Mouse (Mus musculus) heart, embryonic 13.5 days (tissue): ENCODE measurements around the gene B3gnt4. TPM values are rescaled to one million over a fixed set of nuclear protein-coding genes. Genes with fewer than 3 reads are reported as not detected.

Experiments
- ATAC-seq: fragments of 200-750 bp; cut with Nextera tagmentation; 2 replicates; pipeline ENCODE4 v1.8.0; 2017; ENCODE audit warnings: moderate TSS enrichment; ENCODE audit not compliant: insufficient number of reproducible peaks, low FRiP score, low TSS enrichment; ENCODE audit errors: extremely low read depth
- H3K27ac ChIP-seq: fragments of 300-500 bp; sonication (generic); replicated peaks from 2 replicates; pipeline ENCODE4 v1.5.1; 2015; ENCODE audit warnings: moderate library complexity, mild to moderate bottlenecking, inconsistent platforms
- H3K27me3 ChIP-seq: fragments of 300-500 bp; sonication (generic); replicated peaks from 2 replicates; pipeline ENCODE4 v1.6.1; 2015; ENCODE audit warnings: mild to moderate bottlenecking, inconsistent platforms
- H3K36me3 ChIP-seq: fragments of 300-500 bp; sonication (generic); 2 replicates; pipeline ENCODE4 v1.6.1; 2015; ENCODE audit warnings: mild to moderate bottlenecking, inconsistent platforms
- H3K4me1 ChIP-seq: fragments of 300-500 bp; sonication (generic); 2 replicates; pipeline ENCODE4 v1.6.1; 2015; ENCODE audit warnings: inconsistent platforms
- H3K4me2 ChIP-seq: fragments of 300-500 bp; sonication (generic); 2 replicates; pipeline ENCODE4 v1.6.1; 2015; ENCODE audit warnings: inconsistent platforms, mild to moderate bottlenecking, moderate library complexity
- H3K4me3 ChIP-seq: fragments of 300-500 bp; sonication (generic); 2 replicates; pipeline ENCODE4 v1.5.1; 2015; ENCODE audit warnings: moderate library complexity, mild to moderate bottlenecking, inconsistent platforms
- H3K9ac ChIP-seq: fragments of 300-500 bp; sonication (generic); 2 replicates; pipeline ENCODE4 v1.6.1; 2015; ENCODE audit warnings: inconsistent platforms, mild to moderate bottlenecking, moderate library complexity
- H3K9me3 ChIP-seq: fragments of 300-500 bp; sonication (generic); 2 replicates; pipeline ENCODE4 v1.6.1; 2016; ENCODE audit warnings: inconsistent platforms
- WGBS: fragments of 180-500 bp; shearing (Covaris S2); methylation state at CpG from one replicate; pipeline ENCODE4 v1.1.7; 2015; ENCODE audit warnings: mixed read lengths; 5-methylcytosine and 5-hydroxymethylcytosine counted together
- polyA plus RNA-seq: library from polyadenylated mRNA; unstranded; fragments of >200 nt; fragmentation: Nextera tagmentation; extraction: Ambion mirVana; gene quantifications from 2 replicates; pipeline ENCODE4 v1.2.1, GENCODE M21; 2015

Gene B3gnt4
- polyA plus RNA-seq, result 0.20 and 0.35 TPM in 2 replicates

DNA sequence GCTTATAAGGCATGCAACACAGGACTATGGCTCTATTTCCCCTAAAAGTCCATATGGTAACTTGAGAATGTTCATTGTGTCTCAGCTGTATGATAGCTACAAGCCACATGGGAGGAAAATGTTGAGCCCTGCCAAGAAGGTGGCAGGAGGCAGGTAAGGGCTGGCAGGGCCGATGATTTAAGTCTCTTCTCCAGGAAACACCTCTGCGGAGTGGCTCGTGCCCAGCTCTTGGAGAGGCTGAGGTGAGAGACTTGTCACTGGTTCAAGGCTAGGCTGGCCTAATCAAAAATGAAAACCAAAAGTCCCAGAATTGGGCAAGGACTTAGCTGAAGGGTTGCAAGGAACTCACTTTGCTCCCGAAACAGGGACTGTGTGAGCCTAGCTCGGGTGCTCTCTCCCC is at the start of gene B3gnt4:
TSS of gene B3gnt4 (plus strand) at position 301 of the 400 bp plus-strand sequence.
- no peak within 1 kb of the TSS for H3K4me3 ChIP-seq
- H3K4me1 ChIP-seq, result peaks cover 11% of the 10 kb centered on the region
- ATAC-seq, result no peak
- H3K36me3 ChIP-seq, result peaks cover 31% of the 10 kb centered on the region
- WGBS, result 77% methylated on average over 5 of the region's 5 CpGs
- no peak within 1 kb of the TSS for H3K27ac ChIP-seq
- H3K9ac ChIP-seq, result no peak within 1 kb of the TSS
- H3K4me2 ChIP-seq, result no peak within 1 kb of the TSS
- H3K27me3 ChIP-seq, result peaks cover 44% of the 10 kb centered on the region
- H3K9me3 ChIP-seq, result no peaks in the 10 kb centered on the region

DNA sequence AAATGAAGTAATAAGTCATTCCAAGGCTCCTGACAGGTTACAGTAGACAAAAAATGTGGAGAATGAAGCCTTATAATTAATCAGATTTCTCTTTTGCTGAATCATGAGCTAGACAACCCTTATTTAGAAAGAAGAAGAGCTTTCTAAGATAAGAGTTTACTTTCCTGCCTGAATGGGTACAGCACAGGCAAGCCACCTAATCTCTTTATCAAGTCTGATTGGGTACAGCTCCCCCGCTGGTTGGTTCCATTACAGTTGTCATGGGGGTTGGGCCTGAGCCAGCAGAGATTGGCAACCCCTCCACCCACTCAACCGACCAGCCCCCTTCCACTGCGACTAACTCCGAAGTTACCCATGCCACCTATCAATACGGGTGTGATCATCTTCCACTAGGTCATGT is 48.8 kb upstream of the B3gnt4 start:
- ATAC-seq, result no peak
- 28% methylated on average over 5 of the region's 5 CpGs for WGBS
- Histone ChIP-seq H3K27me3 (no peaks in the 10 kb centered on the region), H3K4me2 (no peak overlapping the region), H3K9me3 (no peaks in the 10 kb centered on the region), H3K4me3 (no peak overlapping the region), H3K9ac (no peak overlapping the region), H3K36me3 (peaks cover 20% of the 10 kb centered on the region), H3K27ac (no peak overlapping the region), H3K4me1 (no peaks in the 10 kb centered on the region)

DNA sequence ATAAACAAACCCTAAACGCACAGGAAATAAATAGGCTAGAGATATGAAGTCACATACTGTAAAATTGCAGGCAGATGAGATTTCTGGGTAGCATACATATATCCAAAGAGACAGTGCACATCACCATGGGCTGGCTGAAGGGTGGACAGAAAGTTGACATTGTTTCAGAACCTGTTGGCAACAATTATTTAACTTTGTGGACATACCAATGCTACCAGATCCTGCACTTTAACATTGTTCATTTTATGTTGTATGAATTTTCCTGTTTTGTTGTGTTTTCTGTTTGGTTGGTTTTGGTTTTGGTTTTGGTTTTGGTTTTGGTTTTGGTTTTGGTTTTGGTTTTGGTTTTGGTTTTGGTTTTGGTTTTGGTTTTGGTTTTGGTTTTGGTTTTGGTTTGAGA is 45.6 kb upstream of the B3gnt4 start:
- 83% methylated on average over 1 of the region's 1 CpGs for WGBS
- Histone ChIP-seq H3K4me1 (no peaks in the 10 kb centered on the region), H3K4me2 (no peak overlapping the region), H3K27ac (no peak overlapping the region), H3K9me3 (no peaks in the 10 kb centered on the region), H3K27me3 (no peaks in the 10 kb centered on the region), H3K9ac (no peak overlapping the region), H3K36me3 (peaks cover 3% of the 10 kb centered on the region; the same call in 1 of the 2 replicates), H3K4me3 (no peak overlapping the region)
- ATAC-seq, result no peak

- no peaks in the 10 kb centered on the region for H3K36me3 ChIP-seq
- peak overlapping the region; percentile 29; the same call in 1 of the 2 replicates for H3K27ac ChIP-seq
- peak overlapping the region; percentile 59 for H3K9ac ChIP-seq
- WGBS, result 9% methylated on average over 10 of the region's 10 CpGs
- ATAC-seq, result no peak
- H3K4me2 ChIP-seq, result peak overlapping the region; percentile 62
- H3K4me3 ChIP-seq, result peak overlapping the region; percentile 27
- H3K27me3 ChIP-seq, result no peaks in the 10 kb centered on the region
- H3K4me1 ChIP-seq, result peaks cover 17% of the 10 kb centered on the region
- H3K9me3 ChIP-seq, result no peaks in the 10 kb centered on the region
Measured at GRCm38 (mm10) chr5:123470784-123471400, 39.4 kb upstream of the B3gnt4 start.

DNA sequence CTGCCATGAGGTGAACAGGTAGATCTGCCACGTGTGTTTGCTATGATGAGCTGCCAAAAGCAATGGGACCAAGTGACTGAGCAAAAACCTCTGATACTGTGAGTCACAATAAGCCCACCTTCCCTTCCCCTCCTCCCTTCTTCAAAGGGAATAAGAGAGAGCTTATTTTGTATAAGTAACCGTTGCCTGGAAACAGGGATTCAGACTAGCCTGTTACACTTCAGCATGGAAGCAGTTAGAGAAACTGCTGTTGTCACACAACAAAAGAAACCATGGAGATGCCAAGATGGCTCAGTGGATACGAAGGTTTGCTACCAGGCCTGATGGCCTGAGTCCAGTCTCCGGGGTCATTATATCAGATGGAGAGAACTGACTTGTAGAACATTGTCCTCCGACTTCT is 36.4 kb upstream of the B3gnt4 start:
- Histone ChIP-seq H3K4me1 (peaks cover 17% of the 10 kb centered on the region), H3K9ac (no peak overlapping the region), H3K27ac (no peak overlapping the region), H3K4me2 (no peak overlapping the region), H3K4me3 (no peak overlapping the region), H3K9me3 (no peaks in the 10 kb centered on the region), H3K36me3 (no peaks in the 10 kb centered on the region), H3K27me3 (no peaks in the 10 kb centered on the region)
- WGBS, result 76% methylated on average over 5 of the region's 5 CpGs
- ATAC-seq, result no peak

- 68% methylated on average over 11 of the region's 11 CpGs for WGBS
- no peak for ATAC-seq
Measured at GRCm38 (mm10) chr5:123487659-123488395, 22.4 kb upstream of the B3gnt4 start.

GRCm38 (mm10) chr5:123489112-123489785 is 21.0 kb upstream of the B3gnt4 start, which contains the start of the genes Lrrc43 and Il31:
Gene Lrrc43 (plus strand): TSS chr5:123489305.
Gene Il31 (minus strand): TSS chr5:123489489.
- H3K4me3 ChIP-seq, result peak within 1 kb of the TSS; percentile 39
- peak within 1 kb of the TSS; percentile 70 for H3K9ac ChIP-seq
- 11% methylated on average over 25 of the region's 25 CpGs for WGBS
- ATAC-seq, result peak; percentile 25; the same call in 1 of the 2 replicates
- peaks cover 11% of the 10 kb centered on the region for H3K4me1 ChIP-seq
- H3K9me3 ChIP-seq, result no peaks in the 10 kb centered on the region
- H3K36me3 ChIP-seq, result no peaks in the 10 kb centered on the region
- H3K4me2 ChIP-seq, result peak within 1 kb of the TSS; percentile 66
- peaks cover 12% of the 10 kb centered on the region for H3K27me3 ChIP-seq
- H3K27ac ChIP-seq, result no peak within 1 kb of the TSS

More at GRCm38 (mm10) chr5:123487659-123488395, 22.4 kb upstream of the B3gnt4 start:
- H3K4me3 ChIP-seq, result no peak overlapping the region
- peaks cover 11% of the 10 kb centered on the region for H3K4me1 ChIP-seq
- no peaks in the 10 kb centered on the region for H3K36me3 ChIP-seq
- no peak overlapping the region for H3K9ac ChIP-seq
- H3K27ac ChIP-seq, result no peak overlapping the region
- peaks cover 12% of the 10 kb centered on the region for H3K27me3 ChIP-seq
- H3K4me2 ChIP-seq, result no peak overlapping the region
- H3K9me3 ChIP-seq, result no peaks in the 10 kb centered on the region

- Histone ChIP-seq H3K4me1 (peaks cover 11% of the 10 kb centered on the region), H3K36me3 (no peaks in the 10 kb centered on the region), H3K9me3 (no peaks in the 10 kb centered on the region), H3K4me2 (no peak overlapping the region), H3K4me3 (no peak overlapping the region), H3K27me3 (peaks cover 12% of the 10 kb centered on the region), H3K9ac (no peak overlapping the region), H3K27ac (no peak overlapping the region)
- WGBS, result 53% methylated on average over 9 of the region's 9 CpGs
- no peak for ATAC-seq
Measured at GRCm38 (mm10) chr5:123489935-123490334, 20.3 kb upstream of the B3gnt4 start.

DNA sequence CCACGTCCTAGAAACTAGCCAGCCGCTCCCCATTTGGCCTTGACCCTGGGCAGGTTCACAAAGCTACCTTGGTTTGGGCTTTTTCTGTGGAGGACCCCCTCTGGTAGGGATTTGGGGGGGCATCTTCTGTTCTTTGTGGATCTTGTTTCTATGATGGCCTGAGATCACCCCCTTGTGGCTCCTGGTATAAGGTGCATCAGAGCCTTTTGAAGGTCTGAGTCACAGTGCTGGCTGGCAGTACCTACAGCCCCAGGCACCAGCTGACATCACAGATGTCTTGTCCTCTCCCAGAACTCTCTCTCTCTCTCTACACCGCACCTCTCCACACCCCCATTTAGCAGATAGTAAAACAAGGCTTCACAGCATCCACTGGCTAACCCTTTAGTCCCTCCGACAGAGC is 10.5 kb upstream of the B3gnt4 start:
- H3K4me3 ChIP-seq, result no peak overlapping the region
- H3K27ac ChIP-seq, result no peak overlapping the region
- no peak overlapping the region for H3K4me2 ChIP-seq
- no peaks in the 10 kb centered on the region for H3K9me3 ChIP-seq
- H3K36me3 ChIP-seq, result no peaks in the 10 kb centered on the region
- peaks cover 33% of the 10 kb centered on the region for H3K27me3 ChIP-seq
- WGBS, result 40% methylated on average over 4 of the region's 4 CpGs
- H3K9ac ChIP-seq, result no peak overlapping the region
- peaks cover 19% of the 10 kb centered on the region for H3K4me1 ChIP-seq
- ATAC-seq, result no peak

DNA sequence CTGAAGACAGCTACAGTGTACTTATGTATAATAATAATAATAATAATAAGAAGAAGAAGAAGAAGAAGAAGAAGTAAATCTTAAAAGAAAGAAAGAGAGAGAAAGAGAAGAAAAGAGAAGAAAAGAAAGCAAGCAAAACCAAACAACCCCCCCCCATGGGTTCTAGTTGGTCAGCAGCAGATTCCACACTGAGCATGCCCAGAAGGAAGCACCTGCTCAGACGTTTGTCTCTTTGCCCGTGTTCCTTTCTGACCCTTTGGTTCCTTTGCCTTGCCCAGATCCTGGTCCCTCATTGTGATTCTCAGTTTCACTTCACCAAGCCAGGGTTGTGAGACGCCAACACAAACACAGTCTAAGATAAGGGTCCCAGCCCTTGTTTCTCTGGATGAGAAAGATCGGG is 8.3 kb upstream of the B3gnt4 start:
- 32% methylated on average over 4 of the region's 4 CpGs for WGBS
- ATAC-seq, result no peak
- peaks cover 15% of the 10 kb centered on the region for H3K4me1 ChIP-seq
- peaks cover 49% of the 10 kb centered on the region for H3K27me3 ChIP-seq
- H3K36me3 ChIP-seq, result no peaks in the 10 kb centered on the region
- H3K9ac ChIP-seq, result no peak overlapping the region
- no peaks in the 10 kb centered on the region for H3K9me3 ChIP-seq
- H3K4me2 ChIP-seq, result no peak overlapping the region
- no peak overlapping the region for H3K4me3 ChIP-seq
- no peak overlapping the region for H3K27ac ChIP-seq

- Histone ChIP-seq H3K36me3 (peaks cover 23% of the 10 kb centered on the region), H3K9me3 (no peaks in the 10 kb centered on the region), H3K4me3 (peak overlapping the region; percentile 69), H3K27me3 (peaks cover 63% of the 10 kb centered on the region), H3K9ac (peak overlapping the region; percentile 77), H3K4me1 (peaks cover 11% of the 10 kb centered on the region), H3K4me2 (peak overlapping the region; percentile 89), H3K27ac (no peak overlapping the region)
- WGBS, result under 1% methylated on average over 59 of the region's 59 CpGs
- ATAC-seq, result peak; percentile 68; the same call in 1 of the 2 replicates
Measured at GRCm38 (mm10) chr5:123507936-123508723, 2.1 kb upstream of the B3gnt4 start.
